Mouse (Mus musculus): ENCODE measurements around the gene Rpl27a. TPM values are rescaled to one million over a fixed set of nuclear protein-coding genes. Genes with fewer than 3 reads are reported as not detected.

Rpl27a gene
- 76.6 and 87.0 TPM in 2 replicates for polyA plus RNA-seq (2015; fragmentation: Nextera tagmentation; extraction: Ambion mirVana)

DNA sequence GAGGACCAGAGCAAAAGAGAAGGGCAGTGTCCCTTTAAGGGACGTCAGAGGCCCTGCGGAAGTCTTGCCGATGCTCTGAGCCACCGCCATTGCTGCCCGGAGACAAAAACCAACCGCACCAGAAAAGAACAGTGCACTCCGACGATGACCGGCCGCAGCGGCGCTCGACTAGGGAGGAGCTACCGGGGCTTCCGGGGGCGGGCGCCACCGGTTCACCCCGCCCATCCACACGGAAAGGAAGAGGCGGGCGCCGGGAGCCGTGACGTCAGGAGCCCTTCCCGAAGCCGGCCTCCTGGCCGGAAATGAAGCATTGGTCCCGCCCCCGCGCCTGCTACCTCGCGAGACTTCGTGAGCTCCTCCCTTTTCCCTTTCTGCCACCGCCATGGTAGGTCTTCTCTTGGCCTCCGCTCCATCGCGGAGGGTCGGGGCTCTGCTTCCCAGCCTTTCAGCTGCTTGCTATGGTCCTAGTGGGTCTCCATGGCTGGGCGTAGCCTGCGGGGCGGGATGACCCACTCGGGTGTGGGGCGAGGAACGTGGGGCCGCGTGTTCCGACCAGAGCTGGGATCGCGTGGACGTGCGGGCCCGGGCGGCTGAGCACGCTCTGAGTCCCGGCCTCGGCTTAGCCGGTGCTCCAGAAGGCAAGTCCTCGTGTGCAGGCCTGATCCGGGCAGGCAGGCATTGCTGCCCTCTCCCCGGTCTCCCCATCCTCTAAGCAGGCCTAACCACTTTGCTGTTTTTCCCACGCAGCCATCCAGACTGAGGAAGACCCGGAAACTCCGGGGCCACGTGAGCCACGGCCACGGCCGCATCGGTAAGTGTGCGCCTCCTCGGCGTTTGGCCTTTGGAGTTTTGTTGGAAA lies at the start of gene Rpl27a:
Rpl27a (plus strand) TSS at position 310 of the 859 bp plus-strand sequence.
- H3K4me3 ChIP-seq (replicated peaks; ENCODE audit: low read length) = peak within 1 kb of the TSS; percentile 98
- peak within 1 kb of the TSS; percentile 97 for H3K4me2 ChIP-seq (ENCODE audit: low read length)
- ATAC-seq = peak; percentile 95
- peak within 1 kb of the TSS; percentile 89 for H3K27ac ChIP-seq (ENCODE audit: low read length)
- WGBS = under 1% methylated on average over 64 of the region's 72 CpGs
- H3K4me1 ChIP-seq (replicated peaks; ENCODE audit: control insufficient read depth, insufficient read depth, low read length) = peaks cover 27% of the 10 kb centered on the region
- H3K9me3 ChIP-seq (ENCODE audit: control insufficient read depth, low read length) = no peaks in the 10 kb centered on the region
- H3K27me3 ChIP-seq (replicated peaks; ENCODE audit: control insufficient read depth, insufficient read depth, low read length) = no peaks in the 10 kb centered on the region
- H3K9ac ChIP-seq (replicated peaks; ENCODE audit: low read depth, low read length) = peak within 1 kb of the TSS; percentile 99
- H3K36me3 ChIP-seq (ENCODE audit: control insufficient read depth, insufficient read depth) = peaks cover 28% of the 10 kb centered on the region

GRCm38 (mm10) chr7:109470700-109471099 lies 48.2 kb upstream of the Rpl27a start:
- no peak for ATAC-seq
- Histone ChIP-seq H3K4me2 (ENCODE audit: low read length) (no peak overlapping the region), H3K4me1 (replicated peaks; ENCODE audit: control insufficient read depth, insufficient read depth, low read length) (no peaks in the 10 kb centered on the region), H3K36me3 (ENCODE audit: control insufficient read depth, insufficient read depth) (no peaks in the 10 kb centered on the region), H3K4me3 (replicated peaks; ENCODE audit: low read length) (no peak overlapping the region), H3K27ac (ENCODE audit: low read length) (no peak overlapping the region), H3K9me3 (ENCODE audit: control insufficient read depth, low read length) (no peaks in the 10 kb centered on the region), H3K27me3 (replicated peaks; ENCODE audit: control insufficient read depth, insufficient read depth, low read length) (no peaks in the 10 kb centered on the region), H3K9ac (replicated peaks; ENCODE audit: low read depth, low read length) (no peak overlapping the region)
- WGBS = 69% methylated on average over 4 of the region's 4 CpGs

DNA sequence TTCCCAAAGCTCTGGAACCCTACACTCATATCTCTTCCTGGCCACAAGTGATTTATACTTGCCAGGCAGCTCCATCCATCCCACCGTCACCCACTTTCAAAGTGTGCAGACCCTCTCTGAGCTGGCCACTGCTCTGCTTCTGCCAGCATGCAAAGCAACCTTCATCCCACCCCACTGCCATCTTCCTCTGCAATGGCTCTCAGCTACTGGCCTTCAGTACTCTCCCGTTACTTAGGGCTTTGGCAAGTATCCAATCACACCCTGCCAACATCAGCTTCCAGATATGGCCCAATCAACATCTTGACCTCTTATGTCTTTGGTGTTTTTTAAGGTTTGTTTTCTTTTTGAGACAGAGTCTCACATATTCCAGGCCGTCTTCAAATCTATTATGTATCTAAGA lies 41.0 kb upstream of the Rpl27a start:
- Histone ChIP-seq H3K4me3 (replicated peaks; ENCODE audit: low read length) (no peak overlapping the region), H3K9ac (replicated peaks; ENCODE audit: low read depth, low read length) (no peak overlapping the region), H3K27ac (ENCODE audit: low read length) (no peak overlapping the region), H3K36me3 (ENCODE audit: control insufficient read depth, insufficient read depth) (no peaks in the 10 kb centered on the region), H3K9me3 (ENCODE audit: control insufficient read depth, low read length) (no peaks in the 10 kb centered on the region), H3K4me2 (ENCODE audit: low read length) (no peak overlapping the region), H3K4me1 (replicated peaks; ENCODE audit: control insufficient read depth, insufficient read depth, low read length) (no peaks in the 10 kb centered on the region), H3K27me3 (replicated peaks; ENCODE audit: control insufficient read depth, insufficient read depth, low read length) (no peaks in the 10 kb centered on the region)
- 78% methylated on average over 3 of the region's 3 CpGs for WGBS
- ATAC-seq = no peak

DNA sequence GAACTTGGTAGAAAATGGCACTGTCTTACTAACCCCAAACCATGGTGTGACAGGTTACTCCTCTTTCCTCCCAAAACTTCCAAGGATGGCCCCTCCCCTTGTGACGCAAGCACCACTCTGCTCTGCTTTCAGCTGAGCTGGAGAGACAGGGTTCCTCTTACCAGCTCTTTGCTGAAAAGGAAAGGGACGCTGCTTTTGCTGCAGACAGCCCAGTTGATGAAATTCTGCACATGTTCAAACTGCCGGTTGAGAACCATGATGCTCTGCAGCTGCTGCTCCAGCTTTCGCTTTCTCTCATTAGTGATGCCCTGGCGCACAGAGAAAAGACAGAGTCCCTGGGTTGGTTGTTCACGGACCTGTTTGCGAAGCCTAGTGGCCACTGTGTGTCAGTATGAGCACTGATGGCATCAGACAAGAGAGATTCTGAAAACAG lies 38.2 kb upstream of the Rpl27a start:
- Histone ChIP-seq H3K4me2 (ENCODE audit: low read length) (peak overlapping the region; percentile 19), H3K4me1 (replicated peaks; ENCODE audit: control insufficient read depth, insufficient read depth, low read length) (no peaks in the 10 kb centered on the region), H3K27me3 (replicated peaks; ENCODE audit: control insufficient read depth, insufficient read depth, low read length) (no peaks in the 10 kb centered on the region), H3K9ac (replicated peaks; ENCODE audit: low read depth, low read length) (no peak overlapping the region), H3K27ac (ENCODE audit: low read length) (no peak overlapping the region), H3K36me3 (ENCODE audit: control insufficient read depth, insufficient read depth) (no peaks in the 10 kb centered on the region), H3K4me3 (replicated peaks; ENCODE audit: low read length) (no peak overlapping the region), H3K9me3 (ENCODE audit: control insufficient read depth, low read length) (no peaks in the 10 kb centered on the region)
- peak; percentile 61; the same call in 1 of the 2 replicates for ATAC-seq
- WGBS = 18% methylated on average over 7 of the region's 7 CpGs

DNA sequence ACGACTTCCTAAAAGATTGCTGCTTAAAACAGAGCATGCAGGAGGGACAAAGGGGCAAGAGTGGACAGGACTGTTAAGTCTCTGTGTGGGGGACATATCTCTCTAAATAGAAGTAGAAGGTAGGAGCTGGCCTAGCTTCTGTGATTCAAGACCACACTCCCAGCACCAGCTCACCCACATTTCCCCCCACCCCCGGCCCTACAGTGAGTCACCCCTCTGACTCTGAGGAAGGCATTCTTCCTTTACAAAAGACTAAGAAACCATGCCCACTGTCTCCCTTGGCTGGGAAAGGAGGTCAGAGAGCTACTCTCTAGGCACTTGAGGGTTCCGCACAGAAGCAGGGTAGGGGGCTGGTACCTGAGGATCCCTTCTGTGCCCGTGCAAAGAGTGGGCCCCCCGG lies 34.7 kb upstream of the Rpl27a start:
- WGBS = 69% methylated on average over 5 of the region's 5 CpGs
- Histone ChIP-seq H3K36me3 (ENCODE audit: control insufficient read depth, insufficient read depth) (no peaks in the 10 kb centered on the region), H3K27me3 (replicated peaks; ENCODE audit: control insufficient read depth, insufficient read depth, low read length) (no peaks in the 10 kb centered on the region), H3K4me3 (replicated peaks; ENCODE audit: low read length) (no peak overlapping the region), H3K4me1 (replicated peaks; ENCODE audit: control insufficient read depth, insufficient read depth, low read length) (no peaks in the 10 kb centered on the region), H3K27ac (ENCODE audit: low read length) (no peak overlapping the region), H3K4me2 (ENCODE audit: low read length) (no peak overlapping the region), H3K9ac (replicated peaks; ENCODE audit: low read depth, low read length) (no peak overlapping the region), H3K9me3 (ENCODE audit: control insufficient read depth, low read length) (no peaks in the 10 kb centered on the region)
- no peak for ATAC-seq

DNA sequence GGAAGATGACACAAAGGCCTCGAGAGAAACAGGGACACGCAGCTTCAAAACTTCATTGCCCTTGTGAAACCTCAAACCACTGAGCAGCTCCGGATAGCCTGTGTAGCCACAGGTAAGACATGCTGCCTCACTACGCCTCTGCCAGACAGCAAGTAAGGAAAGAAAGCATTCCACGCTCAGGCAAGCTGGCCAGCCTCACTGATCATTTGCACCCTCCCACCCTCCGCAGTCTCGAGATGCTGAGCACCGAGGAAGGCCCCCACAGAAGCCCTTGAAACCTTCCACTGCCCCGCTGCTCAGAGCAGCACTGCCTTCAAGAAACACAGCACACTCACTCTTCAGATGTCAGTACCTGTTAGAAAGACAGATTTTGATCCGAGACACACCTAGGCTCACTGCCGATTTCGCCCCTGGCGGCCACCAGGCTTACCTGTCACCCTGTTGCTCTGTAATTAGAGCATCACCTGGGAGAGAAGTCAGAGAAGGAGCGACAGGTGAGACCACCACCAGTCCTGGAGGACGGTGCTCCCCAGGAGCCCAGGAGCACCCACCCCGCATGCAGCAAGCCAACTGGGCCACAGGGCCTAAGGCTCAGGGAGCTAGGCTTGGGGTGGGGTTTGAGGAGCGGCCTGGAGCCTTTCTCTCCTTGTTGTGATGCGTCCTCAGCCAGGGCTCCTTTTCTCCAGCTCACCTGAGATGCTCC lies 26.2 kb upstream of the Rpl27a start:
- Histone ChIP-seq H3K27me3 (replicated peaks; ENCODE audit: control insufficient read depth, insufficient read depth, low read length) (no peaks in the 10 kb centered on the region), H3K9me3 (ENCODE audit: control insufficient read depth, low read length) (no peaks in the 10 kb centered on the region), H3K4me1 (replicated peaks; ENCODE audit: control insufficient read depth, insufficient read depth, low read length) (peaks cover 13% of the 10 kb centered on the region), H3K4me3 (replicated peaks; ENCODE audit: low read length) (no peak overlapping the region; the same call in 1 of the 2 replicates), H3K27ac (ENCODE audit: low read length) (no peak overlapping the region), H3K9ac (replicated peaks; ENCODE audit: low read depth, low read length) (no peak overlapping the region), H3K36me3 (ENCODE audit: control insufficient read depth, insufficient read depth) (no peaks in the 10 kb centered on the region), H3K4me2 (ENCODE audit: low read length) (peak overlapping the region; percentile 54)
- 58% methylated on average over 17 of the region's 18 CpGs for WGBS
- peak; percentile 36 for ATAC-seq

DNA sequence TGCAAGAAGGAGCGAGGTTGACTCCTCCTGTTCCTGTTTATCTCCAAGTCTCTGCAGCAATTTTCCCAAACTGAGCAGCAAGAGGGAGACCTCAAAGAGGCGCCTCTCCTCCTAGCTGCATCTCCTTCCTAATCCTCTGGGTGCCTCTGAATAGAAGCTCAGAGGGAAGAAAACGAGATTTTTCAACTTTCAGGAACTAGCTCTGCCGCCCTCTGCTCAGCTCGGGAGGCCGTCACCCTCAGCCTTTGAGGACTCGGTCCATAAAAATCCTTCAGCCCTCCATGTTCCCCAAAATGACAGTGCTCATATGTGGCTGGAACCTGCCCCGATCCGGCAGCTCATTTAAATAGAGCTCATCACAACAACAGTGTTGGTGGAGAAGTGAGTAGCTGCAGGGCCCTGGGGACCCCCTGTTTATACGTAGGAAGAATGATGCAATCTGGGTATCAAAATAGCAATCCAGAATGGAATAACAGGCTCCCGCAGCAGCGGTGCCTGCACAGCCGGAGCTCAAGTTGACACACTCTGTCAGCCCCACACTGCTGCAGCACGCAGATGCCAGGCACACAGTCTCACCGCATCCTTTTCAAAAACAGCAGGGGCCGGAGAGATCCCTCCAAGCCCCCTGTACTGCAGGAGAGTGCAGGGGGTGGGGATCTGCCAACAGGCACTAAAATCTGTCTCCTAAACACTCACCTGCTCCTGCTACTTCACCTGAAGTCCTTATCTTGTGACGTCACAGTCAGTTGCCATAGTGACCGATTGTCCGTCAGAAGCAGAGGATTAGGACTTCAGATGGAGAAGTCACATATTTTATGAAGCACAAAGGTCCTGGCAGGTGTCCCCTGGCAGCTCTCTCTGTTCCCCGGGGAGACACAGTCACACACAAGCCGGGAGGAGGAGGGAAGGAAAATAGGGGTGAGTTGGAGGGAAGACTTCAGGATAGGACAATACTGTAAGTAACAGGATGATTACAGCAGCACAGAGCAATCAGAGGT lies 25.3 kb upstream of the Rpl27a start:
- Histone ChIP-seq H3K4me3 (replicated peaks; ENCODE audit: low read length) (peak overlapping the region; percentile 37), H3K9me3 (ENCODE audit: control insufficient read depth, low read length) (no peaks in the 10 kb centered on the region), H3K27ac (ENCODE audit: low read length) (no peak overlapping the region), H3K27me3 (replicated peaks; ENCODE audit: control insufficient read depth, insufficient read depth, low read length) (no peaks in the 10 kb centered on the region), H3K36me3 (ENCODE audit: control insufficient read depth, insufficient read depth) (no peaks in the 10 kb centered on the region), H3K4me2 (ENCODE audit: low read length) (peak overlapping the region; percentile 54), H3K4me1 (replicated peaks; ENCODE audit: control insufficient read depth, insufficient read depth, low read length) (peaks cover 13% of the 10 kb centered on the region), H3K9ac (replicated peaks; ENCODE audit: low read depth, low read length) (peak overlapping the region; percentile 48)
- peak; percentile 89 for ATAC-seq
- WGBS = 7% methylated on average over 21 of the region's 21 CpGs

GRCm38 (mm10) chr7:109497507-109497906 lies 21.4 kb upstream of the Rpl27a start:
- Histone ChIP-seq H3K4me1 (replicated peaks; ENCODE audit: control insufficient read depth, insufficient read depth, low read length) (peaks cover 13% of the 10 kb centered on the region), H3K27me3 (replicated peaks; ENCODE audit: control insufficient read depth, insufficient read depth, low read length) (no peaks in the 10 kb centered on the region), H3K27ac (ENCODE audit: low read length) (no peak overlapping the region), H3K4me3 (replicated peaks; ENCODE audit: low read length) (no peak overlapping the region), H3K9ac (replicated peaks; ENCODE audit: low read depth, low read length) (no peak overlapping the region), H3K36me3 (ENCODE audit: control insufficient read depth, insufficient read depth) (no peaks in the 10 kb centered on the region), H3K9me3 (ENCODE audit: control insufficient read depth, low read length) (no peaks in the 10 kb centered on the region), H3K4me2 (ENCODE audit: low read length) (no peak overlapping the region)
- ATAC-seq = no peak
- 33% methylated on average over 4 of the region's 4 CpGs for WGBS
